Mouse (Mus musculus) heart, adult 2 months (tissue): ENCODE data around the gene Entpd5. TPM values are rescaled to one million over a fixed set of nuclear protein-coding genes. Genes with fewer than 3 reads are reported as not detected.
"Not testable (repeated sequence)": the region's sequence is repeated elsewhere in the genome, so short reads cannot be mapped to it uniquely, and the experiment has no call there.

ENCODE experiments used
- DNase-seq, 2 experiments: peaks; one replicate each; pipeline ENCODE4 v3.0.0; 2021
- H3K27ac ChIP-seq: fragments of 200-600 bp; 2 replicates; pipeline ENCODE4 v1.8.1; 2022
- H3K27me3 ChIP-seq: fragments of 200-500 bp; 2 replicates; pipeline ENCODE4 v1.6.1; 2012; ENCODE audit warnings: mild to moderate bottlenecking, low read length, inconsistent platforms, mixed read lengths; ENCODE audit not compliant: control insufficient read depth, insufficient read depth
- H3K36me3 ChIP-seq: fragments of 200-500 bp; 2 replicates; pipeline ENCODE4 v1.6.1; 2012; ENCODE audit warnings: low read length, inconsistent platforms; ENCODE audit not compliant: control insufficient read depth, insufficient read depth
- H3K4me1 ChIP-seq: fragments of 200-500 bp; 2 replicates; pipeline ENCODE4 v1.6.1; 2011; ENCODE audit warnings: low read length; ENCODE audit not compliant: control insufficient read depth, insufficient read depth
- H3K4me3 ChIP-seq: fragments of 200-600 bp; 2 replicates; pipeline ENCODE4 v1.8.1; 2022
- H3K79me2 ChIP-seq: fragments of 200-500 bp; replicated peaks from 2 replicates; pipeline ENCODE4 v1.6.1; 2012; ENCODE audit warnings: mild to moderate bottlenecking, inconsistent platforms, low read length, moderate library complexity, mixed read lengths; ENCODE audit not compliant: control insufficient read depth, insufficient read depth
- H3K9ac ChIP-seq: fragments of 200-500 bp; 2 replicates; pipeline ENCODE4 v1.6.1; 2012; ENCODE audit warnings: low read depth, mild to moderate bottlenecking, control low read depth, inconsistent platforms, low read length, mixed read lengths
- CTCF ChIP-seq: fragments of 200-600 bp; IDR thresholded peaks from 2 replicates; pipeline ENCODE4 v1.8.1; 2022; ENCODE audit warnings: antibody characterized with exemption, mild to moderate bottlenecking, moderate library complexity
- EP300 ChIP-seq: fragments of 200-500 bp; IDR thresholded peaks from 2 replicates; pipeline ENCODE4 v1.6.1; 2011; ENCODE audit warnings: low read depth, low read length, control low read depth; ENCODE audit not compliant: insufficient read depth
- POLR2A ChIP-seq: fragments of 200-500 bp; IDR thresholded peaks from 2 replicates; pipeline ENCODE4 v1.6.1; 2011; ENCODE audit warnings: mild to moderate bottlenecking, low read depth, low read length, control low read depth; ENCODE audit not compliant: insufficient read depth
- WGBS: fragments of 180-500 bp; shearing (Covaris S2); methylation state at CpG from one replicate; pipeline ENCODE4 v1.1.7; 2018; 5-methylcytosine and 5-hydroxymethylcytosine counted together
- intact Hi-C: fragments of 180-260 bp; cut with DNase I; formaldehyde crosslinking; loops from one replicate; pipeline ENCODE4 v1.15.1; 2025
- polyA plus RNA-seq: library from polyadenylated mRNA; depleted of rRNA; stranded (reverse); fragments of >200 nt; gene quantifications from 2 replicates; pipeline ENCODE4 v1.2.3, GENCODE M21; 2012
- total RNA-seq, 2 experiments: library from RNA; stranded (reverse); gene quantifications; 2 replicates each; pipeline ENCODE4 v1.2.3; 2021

Entpd5 gene
- total and polyA plus RNA-seq, 3 experiments, result 38.6 to 68.9 (median 64.9) TPM

DNA sequence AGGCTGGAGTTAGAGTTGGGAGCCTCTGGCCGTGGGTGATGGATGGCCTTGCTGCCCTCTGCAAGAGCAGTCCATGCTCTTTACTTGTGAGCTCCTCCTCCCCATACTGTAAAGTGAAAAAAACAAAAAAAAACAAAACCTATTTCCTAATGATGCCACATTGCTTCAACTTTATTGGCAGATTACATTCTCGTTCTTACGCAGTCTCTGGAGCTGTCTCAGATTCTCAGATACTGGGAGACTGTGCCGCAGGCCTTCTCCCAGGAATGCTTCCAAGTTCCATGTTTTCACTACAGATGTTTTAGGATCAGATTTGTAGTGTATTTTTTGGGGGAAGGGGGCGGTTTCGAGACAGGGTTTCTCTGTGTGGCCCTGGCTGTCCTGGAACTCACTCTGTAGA lies 43.7 kb downstream of the Entpd5 start:
- Histone ChIP-seq H3K27me3 (no peaks in the 10 kb centered on the region), H3K27ac (no peak overlapping the region), H3K79me2 (0 out of 2 replicates have a peak, but pooled peaks cover 3% of the 10 kb centered on the region), H3K4me1 (peaks cover 1% of the 10 kb centered on the region; the same call in 1 of the 2 replicates), H3K9ac (no peak overlapping the region), H3K4me3 (no peak overlapping the region), H3K36me3 (no peaks in the 10 kb centered on the region)
- 89% methylated on average over 6 of the region's 6 CpGs for WGBS
- TF ChIP-seq CTCF (no peak), EP300 (no peak), POLR2A (no peak)
- intact Hi-C loops, result no loop called here
- DNase-seq, result no peak

DNA sequence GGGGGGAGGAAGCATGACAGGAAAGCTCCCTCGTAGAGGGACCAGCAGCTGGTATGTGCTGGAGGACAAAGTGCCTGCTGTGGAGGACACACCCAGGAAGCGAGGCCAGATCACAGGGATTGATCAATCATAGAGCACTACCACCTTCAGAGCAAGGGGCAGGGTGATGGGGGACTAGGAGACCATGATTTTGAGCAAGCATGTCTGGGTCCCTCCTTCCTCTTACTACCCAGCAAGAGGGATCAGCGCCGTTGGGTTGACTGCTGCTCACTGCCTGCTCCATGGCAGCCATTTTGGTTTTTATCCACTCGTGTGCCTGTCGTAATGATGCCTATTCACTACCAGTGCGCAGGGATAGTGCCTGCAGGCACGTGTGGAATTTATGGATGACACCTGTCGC lies 44.5 kb downstream of the Entpd5 start:
- Histone ChIP-seq H3K27ac (no peak overlapping the region), H3K4me3 (no peak overlapping the region), H3K79me2 (0 out of 2 replicates have a peak, but pooled peaks cover 3% of the 10 kb centered on the region), H3K27me3 (no peaks in the 10 kb centered on the region), H3K9ac (no peak overlapping the region), H3K36me3 (no peaks in the 10 kb centered on the region), H3K4me1 (peaks cover 3% of the 10 kb centered on the region; the same call in 1 of the 2 replicates)
- no peak for DNase-seq
- TF ChIP-seq EP300 (no peak), POLR2A (no peak), CTCF (no peak)
- 59% methylated on average over 9 of the region's 9 CpGs for WGBS
- intact Hi-C loops, result no loop called here

DNA sequence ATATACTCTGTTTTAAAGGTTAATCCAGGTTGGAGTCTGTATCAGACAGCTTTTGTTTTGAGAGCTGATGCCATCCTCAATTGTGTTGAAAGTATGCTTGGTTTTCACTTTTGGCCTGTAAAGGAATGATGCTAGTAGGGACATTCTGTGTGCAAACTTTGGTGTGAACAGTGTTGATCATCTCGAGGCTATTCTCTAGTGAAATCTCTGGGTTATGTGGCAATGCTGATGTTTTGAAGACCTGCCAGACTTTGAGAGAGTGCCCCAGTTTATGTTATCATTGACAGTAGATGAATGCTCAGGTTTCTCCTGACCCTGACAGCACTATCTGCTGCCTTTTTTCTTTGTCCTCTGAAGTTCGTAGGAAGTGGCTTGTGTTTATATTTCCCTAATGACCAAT lies 46.0 kb downstream of the Entpd5 start:
- Histone ChIP-seq H3K27ac (no peak overlapping the region), H3K4me3 (peak overlapping the region; percentile 94; the same call in 1 of the 2 replicates), H3K27me3 (no peaks in the 10 kb centered on the region), H3K36me3 (no peaks in the 10 kb centered on the region), H3K9ac (no peak overlapping the region), H3K79me2 (0 out of 2 replicates have a peak, but pooled peaks cover 3% of the 10 kb centered on the region), H3K4me1 (peaks cover 3% of the 10 kb centered on the region; the same call in 1 of the 2 replicates)
- no peak for DNase-seq
- WGBS, result 22% methylated on average over 2 of the region's 2 CpGs
- intact Hi-C loops, result loop anchor here (2.0 kb wide), 1 partner anchor 88 kb away; the partner anchor contains the start of genes Aldh6a1 and Lin52
- TF ChIP-seq EP300 (no peak), CTCF (no peak), POLR2A (no peak)

DNA sequence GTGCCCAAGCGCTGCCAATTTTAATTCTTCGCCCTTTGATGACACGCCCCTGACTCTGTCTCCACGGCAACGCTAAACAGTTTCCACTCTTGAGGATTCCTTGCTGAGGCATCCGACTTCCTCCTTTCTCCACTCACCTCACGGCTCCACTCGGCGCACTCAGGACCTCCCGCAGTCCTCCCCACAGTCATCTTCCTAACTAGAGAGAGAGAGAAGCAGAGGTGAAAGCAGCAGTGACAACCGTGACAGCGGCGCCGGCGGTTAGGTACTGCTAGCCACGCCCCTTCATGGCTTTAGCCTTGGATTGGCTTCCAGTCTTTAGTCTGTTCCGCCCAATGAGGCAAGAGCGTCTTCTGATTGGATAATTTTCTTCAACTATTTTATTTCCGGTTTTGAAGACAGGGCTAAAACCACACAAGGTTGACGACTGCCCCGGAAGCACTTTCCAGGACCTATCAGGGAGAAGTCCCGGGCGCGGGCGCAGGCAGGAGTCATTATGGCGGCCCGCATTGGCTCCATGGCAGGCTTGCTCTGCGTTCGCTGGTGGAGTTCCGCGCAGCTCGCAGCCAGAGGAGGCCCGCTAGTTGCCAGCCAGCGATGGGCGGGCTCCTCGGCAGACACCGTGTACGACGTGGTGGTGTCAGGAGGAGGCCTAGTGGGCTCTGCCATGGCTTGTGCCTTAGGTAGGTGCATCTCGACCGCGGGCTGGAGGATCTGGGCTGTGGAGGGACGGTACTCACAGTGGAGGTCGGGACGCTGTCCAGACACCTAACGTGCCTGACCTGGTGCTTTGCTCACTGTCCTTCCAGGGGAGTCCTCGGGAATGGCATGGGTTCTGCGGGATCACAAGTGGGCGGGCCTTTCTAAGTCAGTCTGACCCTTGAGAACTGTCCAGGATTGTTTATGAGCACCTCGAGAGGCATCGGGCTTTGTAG lies 47.0 kb downstream of the Entpd5 start, which contains the start of the genes Coq6 and Fam161b:
Gene Coq6, plus strand, starts transcription at position 103 of the 935 bp plus-strand sequence.
Gene Fam161b, minus strand, starts transcription at position 279 of the 935 bp plus-strand sequence.
- Histone ChIP-seq H3K27me3 (no peaks in the 10 kb centered on the region), H3K4me1 (peaks cover 3% of the 10 kb centered on the region; the same call in 1 of the 2 replicates), H3K79me2 (0 out of 2 replicates have a peak, but pooled peaks cover 3% of the 10 kb centered on the region), H3K9ac (peak within 1 kb of the TSS; percentile 79), H3K36me3 (no peaks in the 10 kb centered on the region), H3K4me3 (peak within 1 kb of the TSS; percentile 94), H3K27ac (peak within 1 kb of the TSS; percentile 86)
- DNase-seq, result peak; percentile 90 to 95
- TF ChIP-seq CTCF (no peak), POLR2A (peak; percentile 71), EP300 (peak; percentile 37; the same call in 1 of the 2 replicates)
- intact Hi-C loops, result loop anchor here (2.0 kb wide), 1 partner anchor 89 kb away; the partner anchor contains the start of genes Aldh6a1 and Lin52
- under 1% methylated on average over 51 of the region's 51 CpGs for WGBS

DNA sequence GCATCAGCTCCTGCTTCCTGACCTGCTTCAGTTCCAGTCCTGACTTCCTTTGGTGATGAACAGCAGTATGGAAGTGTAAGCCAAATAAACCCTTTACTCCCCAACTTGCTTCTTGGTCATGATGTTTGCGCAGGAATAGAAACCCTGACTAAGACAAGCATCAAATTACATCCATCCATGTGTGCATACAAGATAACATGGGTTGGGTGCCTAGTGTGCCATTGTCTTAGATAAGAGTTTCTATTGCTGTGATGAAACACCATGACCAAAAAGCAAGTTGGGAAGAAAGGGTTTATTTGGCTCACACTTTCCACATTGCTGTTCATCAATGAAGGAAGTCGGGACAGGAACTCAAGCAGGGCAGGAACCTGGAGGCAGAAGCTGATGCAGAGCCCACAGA lies 50.1 kb downstream of the Entpd5 start:
- intact Hi-C loops, result not testable (repeated sequence)

DNA sequence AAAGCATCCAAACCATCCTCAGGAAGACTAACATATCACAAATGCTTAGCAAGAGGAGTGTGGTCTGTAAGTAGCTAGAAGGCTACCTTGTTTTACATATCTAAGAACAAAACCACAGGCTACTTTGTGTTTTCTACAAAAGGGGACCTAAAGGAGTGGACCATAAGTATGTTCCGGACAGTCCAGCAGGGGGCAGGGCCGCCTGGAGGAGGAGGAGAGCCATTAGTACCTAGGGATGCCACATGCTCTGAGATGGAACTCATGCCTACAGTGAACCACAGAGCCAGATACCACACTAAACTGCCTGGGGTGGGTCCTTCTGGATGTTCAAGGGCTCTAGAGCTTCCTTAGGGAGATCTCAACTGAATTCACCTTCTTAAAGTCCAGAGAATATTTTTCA lies 61.6 kb downstream of the Entpd5 start:
- H3K9ac ChIP-seq, result no peak overlapping the region
- DNase-seq, result peak in 1 of 2 experiments; percentile 33
- no peak overlapping the region for H3K4me3 ChIP-seq
- peak; percentile 68 for TF ChIP-seq CTCF
- no peak for TF ChIP-seq EP300
- no peaks in the 10 kb centered on the region for H3K79me2 ChIP-seq
- 34% methylated on average over 2 of the region's 2 CpGs for WGBS
- peaks cover 3% of the 10 kb centered on the region; the same call in 1 of the 2 replicates for H3K36me3 ChIP-seq
- no peaks in the 10 kb centered on the region for H3K27me3 ChIP-seq
- intact Hi-C loops, result loop anchor here (5.0 kb wide), 1 partner anchor 85 kb away; no protein-coding TSS in a partner anchor
- H3K4me1 ChIP-seq, result no peaks in the 10 kb centered on the region
- no peak overlapping the region for H3K27ac ChIP-seq

More for the DNA sequence above, 50.1 kb downstream of the Entpd5 start:
- H3K4me3 ChIP-seq, H3K4me1 ChIP-seq, H3K36me3 ChIP-seq, H3K9ac ChIP-seq, H3K27ac ChIP-seq, H3K79me2 ChIP-seq, H3K27me3 ChIP-seq, DNase-seq: not testable (repeated sequence)
- WGBS, result 72% methylated on average over 2 of the region's 2 CpGs
